Mouse (Mus musculus) bone marrow, adult 2 months (tissue): ENCODE results near the gene Ephx4.

Experiments used
- CTCF ChIP-seq: fragments of 200-500 bp; IDR thresholded peaks from 2 replicates; pipeline ENCODE4 v1.5.1; 2011; ENCODE audit warnings: low read length, control low read depth; ENCODE audit not compliant: control insufficient read depth, insufficient read depth
- POLR2A ChIP-seq: fragments of 200-500 bp; IDR thresholded peaks from 2 replicates; pipeline ENCODE4 v1.6.1; 2011; ENCODE audit warnings: low read depth, mild to moderate bottlenecking, control low read depth, low read length, borderline replicate concordance; ENCODE audit not compliant: control insufficient read depth

- TF ChIP-seq CTCF (no peak), POLR2A (no peak)
Measured at GRCm38 (mm10) chr5:107434001-107434400, 31.5 kb downstream of the Ephx4 start.
